Mouse (Mus musculus) monocyte, adult 2 months (primary cell): ENCODE results near the gene Hoxa7.

Experiments
- DNase-seq, 2 experiments: peaks; one replicate each; pipeline ENCODE4 v3.0.0; 2022; ENCODE audit warnings: low spot score in 2 of 2, low read depth in 1 of 2

Hoxa7 gene

GRCm38 (mm10) chr6:52253511-52254500 is 32.2 kb upstream of the Hoxa7 start:
- peak in 1 of 2 experiments; percentile 13 for DNase-seq

GRCm38 (mm10) chr6:52252775-52253376 is 31.2 kb upstream of the Hoxa7 start:
- DNase-seq = no peak

- no peak for DNase-seq
These were observed 30.5 kb upstream of the Hoxa7 start for GRCm38 (mm10) chr6:52252016-52252774.

- DNase-seq = no peak
These were observed 29.7 kb upstream of the Hoxa7 start for GRCm38 (mm10) chr6:52251177-52251879.

- no peak for DNase-seq
These were observed 28.2 kb upstream of the Hoxa7 start for GRCm38 (mm10) chr6:52249826-52250225.

GRCm38 (mm10) chr6:52249415-52249738 is 27.7 kb upstream of the Hoxa7 start:
- no peak for DNase-seq

GRCm38 (mm10) chr6:52248638-52249414 is 27.2 kb upstream of the Hoxa7 start:
- no peak for DNase-seq

GRCm38 (mm10) chr6:52247766-52248637 is 26.3 kb upstream of the Hoxa7 start:
- DNase-seq = no peak

GRCm38 (mm10) chr6:52246916-52247315 is 25.3 kb upstream of the Hoxa7 start:
- no peak for DNase-seq

GRCm38 (mm10) chr6:52246403-52246803 is 24.7 kb upstream of the Hoxa7 start:
- no peak for DNase-seq

GRCm38 (mm10) chr6:52245757-52246142 is 24.1 kb upstream of the Hoxa7 start, which contains the start of gene Hoxa11:
Hoxa11 (minus strand) TSS chr6:52245810.
- DNase-seq = no peak

GRCm38 (mm10) chr6:52245040-52245756 is 23.5 kb upstream of the Hoxa7 start:
- no peak for DNase-seq

GRCm38 (mm10) chr6:52244471-52245039 is 22.9 kb upstream of the Hoxa7 start:
- no peak for DNase-seq

GRCm38 (mm10) chr6:52243681-52244121 is 22.0 kb upstream of the Hoxa7 start:
- no peak for DNase-seq

GRCm38 (mm10) chr6:52242801-52243332 is 21.2 kb upstream of the Hoxa7 start:
- DNase-seq = no peak

- DNase-seq = no peak
These were observed 19.5 kb upstream of the Hoxa7 start for GRCm38 (mm10) chr6:52241001-52241621.

- DNase-seq = peak; percentile 52 to 75
These were observed 18.8 kb upstream of the Hoxa7 start, which contains the start of gene Hoxa10 for GRCm38 (mm10) chr6:52240389-52241000. Hoxa10 (minus strand) TSS chr6:52240854.
